ENCODE assay signal across 8 mouse cellular contexts in the genomic region with DNA sequence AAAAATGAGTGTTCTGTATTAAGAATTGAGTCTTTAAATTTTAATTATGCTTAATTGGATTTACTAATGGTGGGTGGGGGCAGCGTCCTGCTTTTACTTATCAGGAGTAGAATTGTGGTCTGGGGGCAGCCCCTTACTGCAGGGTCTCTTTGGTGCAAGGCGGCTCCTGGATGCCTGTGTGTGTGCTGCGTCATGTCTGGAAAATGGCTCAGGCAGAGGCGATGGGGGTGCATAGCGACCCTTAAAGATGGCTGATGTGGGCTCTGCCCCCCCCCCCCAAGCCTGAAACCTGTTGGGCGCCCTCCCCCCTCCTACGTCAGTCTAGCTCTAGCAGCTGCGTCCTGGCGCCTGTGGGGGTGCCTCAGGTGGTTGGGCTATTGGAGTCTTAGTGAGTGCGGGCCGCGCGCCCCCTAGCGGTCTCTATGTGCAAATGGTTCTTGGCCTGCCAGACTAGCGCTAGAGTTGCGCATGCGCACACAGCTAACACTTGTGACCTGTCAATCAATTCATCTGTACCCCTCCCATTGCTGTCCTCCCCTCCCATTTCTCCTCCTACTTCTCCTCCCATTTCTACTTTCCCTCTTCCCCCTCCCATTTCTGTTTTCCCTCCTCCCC. TPM values are rescaled to one million over a fixed set of nuclear protein-coding genes. Genes with fewer than 3 reads are reported as not detected.
DNase-seq lines count a peak whose midpoint lies in the region; ATAC-seq and TF ChIP-seq lines count a peak whose summit lies in the region.

No protein-coding gene starts in this region.

- 43% methylated on average over 17 of the region's 17 CpGs for WGBS in embryonic facial prominence, embryonic 10.5 days
- WGBS in heart, embryonic 15.5 days, result 41% methylated on average over 17 of the region's 17 CpGs

- H3K4me3 ChIP-seq in MEL (ENCODE audit: control insufficient read depth in 1 of 2, insufficient read depth in 1 of 2, low read depth in 2 of 2, low read length in 2 of 2), result no peak overlapping the region
- H3K4me3 ChIP-seq in embryonic facial prominence, embryonic 10.5 days, result peak overlapping the region; percentile 59
- peak overlapping the region; percentile 49 for H3K4me3 ChIP-seq in heart, embryonic 15.5 days

- no peaks in the 10 kb centered on the region for H3K4me1 ChIP-seq in MEL (ENCODE audit: control insufficient read depth in 1 of 2, insufficient read depth in 2 of 2, low read length in 2 of 2)
- peaks cover 40% of the 10 kb centered on the region for H3K4me1 ChIP-seq in embryonic facial prominence, embryonic 10.5 days
- no peaks in the 10 kb centered on the region for H3K4me1 ChIP-seq in heart, embryonic 15.5 days (replicated peaks)

- H3K36me3 ChIP-seq in MEL (ENCODE audit: control insufficient read depth in 1 of 2, insufficient read depth in 2 of 2, low read length in 2 of 2), result no peaks in the 10 kb centered on the region
- peaks cover 53% of the 10 kb centered on the region for H3K36me3 ChIP-seq in embryonic facial prominence, embryonic 10.5 days (replicated peaks)
- H3K36me3 ChIP-seq in heart, embryonic 15.5 days, result no peaks in the 10 kb centered on the region

- intact Hi-C loops in left cerebral cortex, postnatal 14 days (cut with DNase I), result loop anchor here (5.0 kb wide), 3 partner anchors 105 to 640 kb away; no protein-coding TSS in a partner anchor

- TF ChIP-seq RAD21 in MEL (IDR thresholded peaks at IDR 0.05; ENCODE audit: low read depth, low read length), result peak; percentile 71

- H3K27me3 ChIP-seq in MEL (ENCODE audit: control insufficient read depth in 1 of 2, insufficient read depth in 2 of 2, low read length in 2 of 2), result no peaks in the 10 kb centered on the region
- H3K27me3 ChIP-seq in embryonic facial prominence, embryonic 10.5 days (replicated peaks; ENCODE audit: low read depth, poor library complexity, severe bottlenecking), result peaks cover 8% of the 10 kb centered on the region; the same call in 1 of the 2 replicates
- H3K27me3 ChIP-seq in heart, embryonic 15.5 days, result no peaks in the 10 kb centered on the region

- peak; percentile 48 to 87 (median 80); a peak in 5 of 6 replicates for TF ChIP-seq CTCF in MEL (IDR thresholded peaks at IDR 0.05 in 2 of 3, conservative IDR thresholded peaks at IDR 0.05 in 1 of 3; ENCODE audit: control insufficient read depth in 1 of 3, insufficient read depth in 1 of 3, low read depth in 2 of 3, low read length in 3 of 3, poor library complexity in 1 of 3, severe bottlenecking in 1 of 3)

- H3K9me3 ChIP-seq in MEL (replicated peaks; ENCODE audit: insufficient read depth, low read length), result no peaks in the 10 kb centered on the region
- peaks cover 59% of the 10 kb centered on the region for H3K9me3 ChIP-seq in embryonic facial prominence, embryonic 10.5 days
- peaks cover 22% of the 10 kb centered on the region; the same call in 1 of the 2 replicates for H3K9me3 ChIP-seq in heart, embryonic 15.5 days (replicated peaks)

- peak overlapping the region; percentile 61 for H3K4me2 ChIP-seq in heart, embryonic 15.5 days

- no peak for TF ChIP-seq POLR2A in MEL (IDR thresholded peaks at IDR 0.05; ENCODE audit: control insufficient read depth in 1 of 2, insufficient read depth in 1 of 2, low read depth in 1 of 2, low read length in 2 of 2, poor library complexity in 1 of 2)

- H3K9ac ChIP-seq in MEL (ENCODE audit: control insufficient read depth, low read depth, low read length, poor library complexity, severe bottlenecking), result no peak overlapping the region
- H3K9ac ChIP-seq in heart, embryonic 15.5 days, result no peak overlapping the region

- no peak for TF ChIP-seq EP300 in MEL (IDR thresholded peaks at IDR 0.05; ENCODE audit: low read depth in 1 of 2, low read length in 2 of 2)

- peak; percentile 59 for ATAC-seq in heart, embryonic 15.5 days (replicated peaks; ENCODE audit: insufficient number of reproducible peaks, insufficient read depth, low FRiP score, low read depth)
- ATAC-seq in megakaryocyte progenitor cell, adult 5-6 weeks (replicated peaks; ENCODE audit: poor library complexity), result peak; percentile 92
- ATAC-seq in inflammation-experienced regulatory T-cells, adult 6 months, result no peak

- DNase-seq in MEL (ENCODE audit: low read depth, low spot score), result peak; percentile 78
- peak; percentile 77 for DNase-seq in adrenal gland, postnatal 25 days
- DNase-seq in embryonic facial prominence, embryonic 10.5 days (ENCODE audit: low spot score), result peak; percentile 85
- DNase-seq in left cerebral cortex, postnatal 14 days (ENCODE audit: low spot score in 2 of 2), result peak; percentile 89 to 97
- peak; percentile 83 for DNase-seq in right cerebral cortex, postnatal 4 days

- H3K79me2 ChIP-seq in MEL (ENCODE audit: control insufficient read depth, insufficient read depth, low read length, poor library complexity), result no peaks in the 10 kb centered on the region

- no peak overlapping the region for H3K27ac ChIP-seq in MEL (ENCODE audit: control insufficient read depth, low read depth, low read length)
- H3K27ac ChIP-seq in embryonic facial prominence, embryonic 10.5 days (replicated peaks), result no peak overlapping the region
- no peak overlapping the region for H3K27ac ChIP-seq in heart, embryonic 15.5 days

TF ChIP-seq in MEL, 35 proteins besides CTCF, POLR2A, EP300 and RAD21:
- peak; percentile 43; the same call in 1 of the 2 replicates for TF ChIP-seq ZC3H11A (IDR thresholded peaks at IDR 0.05; ENCODE audit: low read depth, low read length)
- TF ChIP-seq NRF1 (IDR thresholded peaks at IDR 0.05; ENCODE audit: insufficient read depth, low read depth, low read length, poor library complexity, severe bottlenecking), result peak; percentile 72
- TF ChIP-seq KAT2A (conservative IDR thresholded peaks at IDR 0.05; ENCODE audit: low read depth, low read length), result no peak
- TF ChIP-seq TBP (IDR thresholded peaks at IDR 0.05; ENCODE audit: low read depth, low read length), result no peak
- peak; percentile 67 for TF ChIP-seq SMC3 (IDR thresholded peaks at IDR 0.05; ENCODE audit: low read depth, low read length)
- TF ChIP-seq MYC (IDR thresholded peaks at IDR 0.05; ENCODE audit: low read depth, low read length), result no peak
- no peak for TF ChIP-seq TAL1 (IDR thresholded peaks at IDR 0.05; ENCODE audit: low read length)
- TF ChIP-seq MAFK (IDR thresholded peaks at IDR 0.05; ENCODE audit: borderline replicate concordance, low read depth, low read length), result no peak

RNA-seq across cellular contexts. Expression of a gene that starts 57.4 kb away (rescaled TPM):
- total RNA-seq in MEL (2012; rRNA removed), result under 0.01 TPM in 1 of 2 replicates, not detected in the other
- polyA plus RNA-seq in MEL (2012; ENCODE audit: insufficient read depth in 1 of 2, insufficient read length in 2 of 2, low read depth in 1 of 2, low replicate concordance in 2 of 2, missing spikeins in 1 of 2), result not detected
- 2.9 and 3.1 TPM in 2 replicates for total RNA-seq in adrenal gland, postnatal 25 days (2021)
- polyA plus RNA-seq in embryonic facial prominence, embryonic 10.5 days (2016; fragmentation: Nextera tagmentation; extraction: Ambion mirVana), result 0.87 and 0.88 TPM in 2 replicates
- polyA plus RNA-seq in heart, embryonic 15.5 days (2015; fragmentation: Nextera tagmentation; extraction: Ambion mirVana), result 0.47 and 0.71 TPM in 2 replicates
- under 1 TPM; 0.09 to 0.15 TPM for total RNA-seq in left cerebral cortex, postnatal 14 days (2021)
- not detected in 2 replicates for total RNA-seq in megakaryocyte progenitor cell, adult 5-6 weeks (2015)
- not detected in 2 replicates for total RNA-seq in megakaryocyte progenitor cell, adult 5-6 weeks (2017)
- polyA plus RNA-seq in inflammation-experienced regulatory T-cells, adult 6 months (2017; shearing (Covaris generic)), result not detected

Comparison
In these comparisons a context has a peak if more than half of its experiments do, and no peak if none do; other contexts are left out.
1. H3K4me3 ChIP-seq: peak in embryonic facial prominence, embryonic 10.5 days (single experiment) and heart, embryonic 15.5 days (single experiment); none in MEL (0 of 2).
2. Peak in every context shown above with its lines, with median percentiles within 50 percentile points of each other: DNase-seq.